Mouse (Mus musculus) megakaryocyte, embryonic 14.5 days (primary cell): ENCODE measurements around the gene Sh3kbp1.

Experiments
- FLI1 ChIP-seq: IDR thresholded peaks from 2 replicates; pipeline ENCODE4 v1.6.1; 2012; ENCODE audit warnings: low read length, inconsistent platforms, mixed read lengths
- GATA1 ChIP-seq: IDR thresholded peaks from 3 replicates; pipeline ENCODE4 v1.6.1; 2012; ENCODE audit warnings: mixed read lengths, low read length, inconsistent platforms, borderline replicate concordance

DNA sequence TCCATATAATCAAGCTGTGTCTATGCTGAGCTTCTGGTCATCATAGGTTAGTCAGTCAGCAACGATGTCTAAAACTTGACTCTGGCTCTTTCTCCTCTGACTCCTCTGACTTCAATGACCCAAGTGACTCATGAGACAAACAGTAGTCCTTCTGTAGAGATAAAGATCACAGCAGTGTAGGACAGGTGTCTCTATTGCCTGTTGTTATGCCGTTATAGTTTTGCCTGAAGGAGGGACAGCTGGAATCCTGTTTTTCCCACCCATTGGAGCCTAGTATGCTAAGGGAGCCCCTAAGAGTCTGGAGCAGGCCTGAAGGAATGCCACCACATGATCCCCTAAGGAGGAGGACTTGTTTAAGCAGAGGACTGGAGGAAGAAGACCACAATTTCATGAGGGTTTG, 78.3 kb downstream of the Sh3kbp1 start:
- no peak for TF ChIP-seq GATA1
- TF ChIP-seq FLI1, result no peak
